Mouse (Mus musculus) neural tube, embryonic 12.5 days (tissue): ENCODE results near the gene Tada1. TPM values are rescaled to one million over a fixed set of nuclear protein-coding genes. Genes with fewer than 3 reads are reported as not detected.
A peak's percentile ranks its signal among the peaks of the same experiment; 100 is the strongest.

ENCODE experiments used
- ATAC-seq: fragments of 200-750 bp; cut with Nextera tagmentation; 2 replicates; pipeline ENCODE4 v1.8.0; 2017; ENCODE audit warnings: low read depth, mild to moderate bottlenecking, moderate TSS enrichment, moderate library complexity; ENCODE audit not compliant: low FRiP score
- H3K27ac ChIP-seq: fragments of 300-500 bp; sonication (generic); 2 replicates; pipeline ENCODE4 v1.5.1; 2016
- H3K27me3 ChIP-seq: fragments of 300-500 bp; sonication (generic); replicated peaks from 2 replicates; pipeline ENCODE4 v1.6.1; 2016; ENCODE audit warnings: mild to moderate bottlenecking
- H3K36me3 ChIP-seq: fragments of 300-500 bp; sonication (generic); 2 replicates; pipeline ENCODE4 v1.6.1; 2016; ENCODE audit warnings: mild to moderate bottlenecking
- H3K4me1 ChIP-seq: fragments of 300-500 bp; sonication (generic); 2 replicates; pipeline ENCODE4 v1.6.1; 2016
- H3K4me2 ChIP-seq: fragments of 300-500 bp; sonication (generic); replicated peaks from 2 replicates; pipeline ENCODE4 v1.6.1; 2016; ENCODE audit warnings: mild to moderate bottlenecking
- H3K4me3 ChIP-seq: fragments of 300-500 bp; sonication (generic); 2 replicates; pipeline ENCODE4 v1.5.1; 2016
- H3K9ac ChIP-seq: fragments of 300-500 bp; sonication (generic); 2 replicates; pipeline ENCODE4 v1.6.1; 2016; ENCODE audit warnings: mild to moderate bottlenecking
- H3K9me3 ChIP-seq: fragments of 300-500 bp; sonication (generic); 2 replicates; pipeline ENCODE4 v1.6.1; 2016; ENCODE audit warnings: mild to moderate bottlenecking
- WGBS: fragments of 180-500 bp; shearing (Covaris S2); methylation state at CpG from one replicate; pipeline ENCODE4 v1.1.7; 2016; 5-methylcytosine and 5-hydroxymethylcytosine counted together
- polyA plus RNA-seq: library from polyadenylated mRNA; unstranded; fragments of >200 nt; fragmentation: Nextera tagmentation; extraction: Ambion mirVana; gene quantifications from 2 replicates; pipeline ENCODE4 v1.2.1, GENCODE M21; 2016

Tada1 gene
- polyA plus RNA-seq, 1 experiment from 2014 or later, result 60.2 TPM

- no peak overlapping the region for H3K4me3 ChIP-seq
- H3K4me2 ChIP-seq, result no peak overlapping the region
- no peaks in the 10 kb centered on the region for H3K4me1 ChIP-seq
- H3K36me3 ChIP-seq, result no peaks in the 10 kb centered on the region
- H3K9ac ChIP-seq, result no peak overlapping the region
- WGBS, result 70% methylated on average over 5 of the region's 5 CpGs
- H3K9me3 ChIP-seq, result no peaks in the 10 kb centered on the region
- no peaks in the 10 kb centered on the region; the same call in 1 of the 2 replicates for H3K27me3 ChIP-seq
- no peak for ATAC-seq
- no peak overlapping the region for H3K27ac ChIP-seq
These were observed 18.0 kb upstream of the Tada1 start for GRCm38 (mm10) chr1:166360896-166361295.

DNA sequence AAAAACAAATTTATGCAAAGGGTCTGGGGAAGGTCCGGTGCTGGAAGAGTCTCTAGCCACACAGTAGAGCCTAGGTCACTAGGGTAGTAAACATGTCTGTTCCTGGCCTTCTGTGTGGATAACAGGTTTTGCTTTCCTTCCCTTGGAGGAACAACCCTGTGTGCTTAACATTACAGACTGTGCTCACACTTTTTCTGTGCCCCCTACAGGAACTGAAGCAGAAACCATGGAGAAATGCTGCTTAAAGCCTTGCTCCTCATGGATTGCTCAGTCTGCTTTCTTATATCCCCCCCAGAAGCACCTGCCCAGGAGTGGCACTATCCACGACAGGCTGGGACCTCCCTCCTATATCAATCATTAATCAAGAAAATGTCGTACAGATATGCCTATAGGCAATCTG lies 17.1 kb upstream of the Tada1 start:
- ATAC-seq, result no peak

GRCm38 (mm10) chr1:166362659-166363058 lies 16.2 kb upstream of the Tada1 start:
- Histone ChIP-seq H3K4me1 (no peaks in the 10 kb centered on the region), H3K4me3 (no peak overlapping the region), H3K36me3 (no peaks in the 10 kb centered on the region), H3K27me3 (no peaks in the 10 kb centered on the region; the same call in 1 of the 2 replicates), H3K9me3 (no peaks in the 10 kb centered on the region), H3K27ac (no peak overlapping the region), H3K4me2 (no peak overlapping the region), H3K9ac (no peak overlapping the region)
- WGBS, result 84% methylated on average over 3 of the region's 3 CpGs
- no peak for ATAC-seq

More for the DNA sequence above, 17.1 kb upstream of the Tada1 start:
- H3K27me3 ChIP-seq, result no peaks in the 10 kb centered on the region; the same call in 1 of the 2 replicates
- H3K9me3 ChIP-seq, result no peaks in the 10 kb centered on the region
- WGBS, result 73% methylated on average over 3 of the region's 3 CpGs
- H3K4me3 ChIP-seq, result no peak overlapping the region
- H3K4me2 ChIP-seq, result no peak overlapping the region
- no peak overlapping the region for H3K27ac ChIP-seq
- no peaks in the 10 kb centered on the region for H3K4me1 ChIP-seq
- no peak overlapping the region for H3K9ac ChIP-seq
- H3K36me3 ChIP-seq, result no peaks in the 10 kb centered on the region

- H3K36me3 ChIP-seq, result no peaks in the 10 kb centered on the region
- H3K9ac ChIP-seq, result no peak overlapping the region
- H3K4me2 ChIP-seq, result no peak overlapping the region
- H3K27me3 ChIP-seq, result no peaks in the 10 kb centered on the region; the same call in 1 of the 2 replicates
- H3K4me3 ChIP-seq, result no peak overlapping the region
- no peaks in the 10 kb centered on the region for H3K9me3 ChIP-seq
- ATAC-seq, result no peak
- H3K4me1 ChIP-seq, result no peaks in the 10 kb centered on the region
- no peak overlapping the region for H3K27ac ChIP-seq
These were observed 15.8 kb upstream of the Tada1 start for GRCm38 (mm10) chr1:166363122-166363521.

GRCm38 (mm10) chr1:166377171-166377570 lies 1.7 kb upstream of the Tada1 start:
- H3K4me2 ChIP-seq, result no peak overlapping the region
- 82% methylated on average over 6 of the region's 6 CpGs for WGBS
- no peak overlapping the region for H3K9ac ChIP-seq
- ATAC-seq, result no peak
- no peaks in the 10 kb centered on the region for H3K27me3 ChIP-seq
- 0 out of 2 replicates have a peak, but pooled peaks cover 1% of the 10 kb centered on the region for H3K36me3 ChIP-seq
- H3K9me3 ChIP-seq, result no peaks in the 10 kb centered on the region
- peaks cover 18% of the 10 kb centered on the region for H3K4me1 ChIP-seq
- H3K27ac ChIP-seq, result no peak overlapping the region
- H3K4me3 ChIP-seq, result no peak overlapping the region

DNA sequence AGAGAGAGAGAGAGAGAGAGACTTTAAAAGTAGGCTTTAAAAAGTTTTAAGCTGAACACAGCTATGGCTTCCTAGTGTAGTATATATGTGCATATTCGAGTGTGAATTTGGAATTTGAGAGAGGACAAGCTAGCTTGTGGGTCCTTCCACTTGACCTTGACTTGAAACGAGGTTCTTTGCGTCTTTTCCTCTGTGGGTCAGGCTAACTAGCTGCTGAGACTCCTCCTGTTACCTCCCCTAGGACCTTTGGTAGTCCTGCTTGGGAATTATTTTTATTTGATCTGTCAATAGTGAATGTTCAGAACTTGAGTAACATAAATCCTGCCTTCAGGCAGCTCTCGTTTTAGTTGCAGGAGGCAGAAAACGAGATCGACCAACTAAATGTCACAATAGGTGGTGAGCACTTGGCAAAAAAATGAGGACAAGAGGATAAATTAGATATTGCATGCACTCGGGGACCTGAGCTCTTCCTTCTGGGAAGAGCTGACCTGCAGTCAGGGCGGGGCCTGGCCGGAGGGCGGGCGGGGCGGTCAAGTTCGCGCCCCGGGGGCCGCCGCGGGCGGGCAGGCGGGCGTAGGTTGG lies 375 bp upstream of the Tada1 start:
- Histone ChIP-seq H3K4me1 (peaks cover 18% of the 10 kb centered on the region), H3K27ac (no peak overlapping the region), H3K4me2 (peak overlapping the region; percentile 65), H3K9me3 (no peaks in the 10 kb centered on the region), H3K36me3 (peaks cover 14% of the 10 kb centered on the region), H3K9ac (peak overlapping the region; percentile 97), H3K4me3 (peak overlapping the region; percentile 96), H3K27me3 (no peaks in the 10 kb centered on the region)
- ATAC-seq, result 0 out of 2 replicates have a peak, but pooled peaks have one; percentile 0
- 5% methylated on average over 21 of the region's 21 CpGs for WGBS

GRCm38 (mm10) chr1:166379630-166380231 lies 834 bp downstream of the Tada1 start:
- ATAC-seq, result peak; percentile 56
- H3K27me3 ChIP-seq, result no peaks in the 10 kb centered on the region

DNA sequence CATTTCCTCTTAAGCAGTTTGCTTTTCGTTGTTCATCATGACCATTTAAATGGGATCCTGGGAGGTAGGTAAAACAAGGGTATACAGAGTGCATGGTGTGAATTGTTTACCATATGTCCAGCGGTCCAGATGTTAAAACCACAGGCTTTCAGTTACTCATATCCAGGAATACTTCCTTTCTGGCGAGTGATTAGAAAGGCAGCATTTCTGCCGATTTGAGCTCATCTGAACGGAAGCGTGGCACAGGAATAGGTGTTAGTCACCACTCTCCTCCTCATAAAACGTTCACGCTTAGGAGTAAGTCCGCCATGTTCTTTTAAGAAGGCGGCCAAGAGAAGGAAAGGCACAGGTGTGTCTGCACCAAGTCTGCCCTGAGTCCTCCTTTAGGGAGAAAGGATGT lies 2.4 kb downstream of the Tada1 start:
- Histone ChIP-seq H3K9me3 (no peaks in the 10 kb centered on the region), H3K4me1 (peaks cover 18% of the 10 kb centered on the region), H3K9ac (0 out of 2 replicates have a peak overlapping the region, but pooled peaks have one; percentile 17), H3K4me2 (peak overlapping the region; percentile 65; the same call in 1 of the 2 replicates), H3K27ac (no peak overlapping the region), H3K27me3 (no peaks in the 10 kb centered on the region), H3K4me3 (no peak overlapping the region), H3K36me3 (peaks cover 34% of the 10 kb centered on the region)
- ATAC-seq, result no peak
- 85% methylated on average over 10 of the region's 10 CpGs for WGBS

More at GRCm38 (mm10) chr1:166379630-166380231, 834 bp downstream of the Tada1 start:
- Histone ChIP-seq H3K9ac (peak overlapping the region; percentile 97), H3K4me3 (peak overlapping the region; percentile 96), H3K4me1 (peaks cover 18% of the 10 kb centered on the region), H3K4me2 (peak overlapping the region; percentile 65), H3K36me3 (peaks cover 19% of the 10 kb centered on the region), H3K9me3 (no peaks in the 10 kb centered on the region), H3K27ac (peak overlapping the region; percentile 57; the same call in 1 of the 2 replicates)
- under 1% methylated on average over 41 of the region's 41 CpGs for WGBS

DNA sequence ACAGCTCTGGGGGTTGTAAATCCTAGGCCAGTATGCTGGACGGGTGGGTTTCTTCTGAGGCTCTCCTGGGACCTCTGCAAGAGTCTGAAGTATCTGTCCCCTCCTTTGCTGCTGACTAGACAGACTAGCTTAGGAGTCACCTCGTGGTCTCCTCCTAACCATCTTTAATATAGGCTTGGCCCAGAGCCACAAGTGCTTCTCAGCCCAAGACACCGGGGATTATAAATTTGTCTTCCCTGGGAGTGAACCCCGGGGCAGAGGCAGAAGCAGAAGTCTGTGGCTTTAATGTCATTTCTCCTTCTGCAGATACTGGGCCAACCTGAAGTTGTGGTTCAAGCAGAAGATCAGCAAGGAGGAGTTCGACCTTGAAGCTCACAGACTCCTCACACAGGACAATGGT lies 2.9 kb downstream of the Tada1 start:
- no peak overlapping the region for H3K9ac ChIP-seq
- H3K4me3 ChIP-seq, result no peak overlapping the region
- H3K4me2 ChIP-seq, result no peak overlapping the region
- 75% methylated on average over 5 of the region's 5 CpGs for WGBS
- H3K9me3 ChIP-seq, result no peaks in the 10 kb centered on the region
- H3K27me3 ChIP-seq, result no peaks in the 10 kb centered on the region
- H3K27ac ChIP-seq, result no peak overlapping the region
- H3K4me1 ChIP-seq, result peaks cover 18% of the 10 kb centered on the region
- no peak for ATAC-seq
- peaks cover 38% of the 10 kb centered on the region for H3K36me3 ChIP-seq

- Histone ChIP-seq H3K9ac (no peak overlapping the region), H3K4me3 (no peak overlapping the region), H3K27ac (no peak overlapping the region), H3K36me3 (peaks cover 45% of the 10 kb centered on the region), H3K4me2 (no peak overlapping the region), H3K4me1 (peaks cover 18% of the 10 kb centered on the region), H3K9me3 (no peaks in the 10 kb centered on the region), H3K27me3 (no peaks in the 10 kb centered on the region)
- no peak for ATAC-seq
- WGBS, result 86% methylated on average over 4 of the region's 4 CpGs
These were observed 3.7 kb downstream of the Tada1 start for GRCm38 (mm10) chr1:166382626-166383025.

DNA sequence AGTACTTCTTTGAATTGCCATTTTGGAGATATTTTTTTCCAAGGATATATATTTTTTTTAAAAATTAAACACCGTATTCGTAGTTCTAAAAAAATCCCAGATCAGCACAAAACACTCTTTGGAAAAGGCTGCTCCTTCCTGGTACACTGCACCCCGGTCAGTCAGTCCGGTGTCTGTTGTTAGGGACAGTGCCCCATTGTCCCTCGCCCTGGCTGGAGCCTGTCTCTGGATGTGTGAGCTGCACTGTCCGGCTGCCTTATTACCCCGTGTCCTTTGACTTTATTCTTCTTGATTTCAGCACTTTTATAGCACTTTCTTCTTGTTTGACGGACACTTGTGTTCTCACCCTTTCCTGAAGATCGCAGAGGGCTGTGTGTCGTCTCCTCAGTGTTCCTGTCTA lies 5.7 kb downstream of the Tada1 start:
- peaks cover 65% of the 10 kb centered on the region for H3K36me3 ChIP-seq
- no peaks in the 10 kb centered on the region for H3K27me3 ChIP-seq
- 89% methylated on average over 10 of the region's 10 CpGs for WGBS
- H3K4me1 ChIP-seq, result peaks cover 18% of the 10 kb centered on the region
- H3K9me3 ChIP-seq, result no peaks in the 10 kb centered on the region
- H3K4me2 ChIP-seq, result no peak overlapping the region
- no peak overlapping the region for H3K9ac ChIP-seq
- H3K27ac ChIP-seq, result no peak overlapping the region
- no peak overlapping the region for H3K4me3 ChIP-seq
- ATAC-seq, result no peak

DNA sequence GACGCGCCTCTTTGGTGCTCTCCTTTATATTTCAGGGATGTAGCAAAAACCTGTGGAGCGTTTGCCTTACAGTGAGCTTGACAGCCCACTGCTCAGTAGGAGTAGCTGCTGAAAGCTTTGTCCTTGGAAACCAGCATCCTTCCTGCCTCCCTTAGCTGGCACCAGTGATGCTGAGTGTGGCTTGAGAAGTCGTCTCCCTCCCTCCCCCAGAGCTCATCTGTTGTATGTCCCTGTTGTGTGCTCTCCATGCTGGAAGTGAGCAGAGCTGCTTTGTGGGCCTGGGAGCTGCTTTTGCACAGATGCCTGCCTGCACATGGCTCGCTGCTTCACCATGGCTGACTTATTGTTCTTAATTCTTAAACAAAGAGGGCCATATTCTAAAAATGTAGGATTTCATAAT lies 6.5 kb downstream of the Tada1 start:
- Histone ChIP-seq H3K27me3 (no peaks in the 10 kb centered on the region), H3K9me3 (no peaks in the 10 kb centered on the region), H3K27ac (no peak overlapping the region), H3K36me3 (peaks cover 73% of the 10 kb centered on the region), H3K4me3 (no peak overlapping the region), H3K4me1 (peaks cover 13% of the 10 kb centered on the region), H3K4me2 (no peak overlapping the region), H3K9ac (no peak overlapping the region)
- 87% methylated on average over 5 of the region's 5 CpGs for WGBS
- ATAC-seq, result no peak

GRCm38 (mm10) chr1:166388511-166388910 lies 9.6 kb downstream of the Tada1 start:
- Histone ChIP-seq H3K27ac (no peak overlapping the region), H3K27me3 (no peaks in the 10 kb centered on the region), H3K4me3 (no peak overlapping the region), H3K9me3 (no peaks in the 10 kb centered on the region), H3K4me1 (no peaks in the 10 kb centered on the region), H3K4me2 (no peak overlapping the region), H3K36me3 (peaks cover 88% of the 10 kb centered on the region), H3K9ac (no peak overlapping the region)
- ATAC-seq, result no peak
- 95% methylated on average over 11 of the region's 11 CpGs for WGBS
